Mouse (Mus musculus) MEL (cell line): ENCODE measurements at regions not wholly inside any gene's neighbourhood (a gene's known extent, or its start where the extent isn't known, plus 50 kb on each side); places are given as distances from the start of the nearest gene placed in this dataset.

Experiments used
- DNase-seq: peaks from one replicate; pipeline ENCODE4 v3.0.0; 2011; ENCODE audit warnings: low read depth, low spot score
- H3K27ac ChIP-seq: 2 replicates; pipeline ENCODE4 v1.5.1; 2012; ENCODE audit warnings: low read depth, mild to moderate bottlenecking, control low read depth, low read length, moderate library complexity; ENCODE audit not compliant: control insufficient read depth
- H3K27me3 ChIP-seq, 2 experiments: fragments of 150-350 bp in 1 of 2; sonication (generic) in 1 of 2; 2 replicates each; pipeline ENCODE4 v1.6.1; 2012; ENCODE audit warnings: low read length in 2 of 2, mild to moderate bottlenecking in 2 of 2, improper control_type of control experiment in 1 of 2, moderate library complexity in 1 of 2; ENCODE audit not compliant: insufficient read depth in 2 of 2, control insufficient read depth in 1 of 2
- H3K36me3 ChIP-seq, 2 experiments: 2 replicates each; pipeline ENCODE4 v1.6.1; 2012 to 2014; ENCODE audit warnings: low read length in 2 of 2, improper control_type of control experiment in 1 of 2, inconsistent platforms in 1 of 2, mild to moderate bottlenecking in 1 of 2; ENCODE audit not compliant: insufficient read depth in 2 of 2, control insufficient read depth in 1 of 2
- H3K4me1 ChIP-seq, 2 experiments: fragments of 150-350 bp in 1 of 2; sonication (generic) in 1 of 2; 2 replicates each; pipeline ENCODE4 v1.6.1; 2012; ENCODE audit warnings: low read length in 2 of 2, improper control_type of control experiment in 1 of 2, mild to moderate bottlenecking in 1 of 2; ENCODE audit not compliant: insufficient read depth in 2 of 2, control insufficient read depth in 1 of 2
- H3K4me3 ChIP-seq, 2 experiments: fragments of 150-350 bp in 1 of 2; sonication (generic) in 1 of 2; 2 replicates each; pipeline ENCODE4 v1.5.1; 2012; ENCODE audit warnings: low read depth in 2 of 2, low read length in 2 of 2, mild to moderate bottlenecking in 2 of 2, moderate library complexity in 2 of 2, control low read depth in 1 of 2, improper control_type of control experiment in 1 of 2; ENCODE audit not compliant: control insufficient read depth in 1 of 2, insufficient read depth in 1 of 2
- H3K79me2 ChIP-seq: 2 replicates; pipeline ENCODE4 v1.6.1; 2012; ENCODE audit warnings: mild to moderate bottlenecking, low read length, moderate library complexity; ENCODE audit not compliant: control insufficient read depth, poor library complexity, insufficient read depth
- H3K9ac ChIP-seq: 2 replicates; pipeline ENCODE4 v1.6.1; 2012; ENCODE audit warnings: low read depth, mild to moderate bottlenecking, control low read depth, low read length, moderate library complexity; ENCODE audit not compliant: control insufficient read depth, poor library complexity, severe bottlenecking
- H3K9me3 ChIP-seq: fragments of 150-350 bp; sonication (generic); replicated peaks from 2 replicates; pipeline ENCODE4 v1.6.1; 2012; ENCODE audit warnings: mild to moderate bottlenecking, low read length, improper control_type of control experiment, moderate library complexity; ENCODE audit not compliant: insufficient read depth
- CHD1 ChIP-seq: IDR thresholded peaks from 2 replicates; pipeline ENCODE4 v1.6.1; 2012; ENCODE audit warnings: low read depth, mild to moderate bottlenecking, inconsistent platforms, low read length, improper control_type of control experiment
- CHD2 ChIP-seq: IDR thresholded peaks from 2 replicates; pipeline ENCODE4 v1.6.1; 2011; ENCODE audit warnings: low read length, improper control_type of control experiment
- CTCF ChIP-seq, 3 experiments: IDR thresholded peaks in 2 of 3; conservative IDR thresholded peaks in 1 of 3; 2 replicates each; pipeline ENCODE4 v1.5.1; 2011 to 2012; ENCODE audit warnings: low read length in 3 of 3, low read depth in 2 of 3, mild to moderate bottlenecking in 2 of 3, improper control_type of control experiment in 1 of 3, inconsistent platforms in 1 of 3, mixed read lengths in 1 of 3, moderate library complexity in 1 of 3; ENCODE audit not compliant: control insufficient read depth in 1 of 3, insufficient read depth in 1 of 3, poor library complexity in 1 of 3, severe bottlenecking in 1 of 3
- ELF1 ChIP-seq: IDR thresholded peaks from 2 replicates; pipeline ENCODE4 v1.6.1; 2014; ENCODE audit warnings: low read depth, mild to moderate bottlenecking, inconsistent platforms, low read length, improper control_type of control experiment, moderate library complexity
- JUND ChIP-seq: IDR thresholded peaks from 2 replicates; pipeline ENCODE4 v1.6.1; 2011; ENCODE audit warnings: low read depth, mild to moderate bottlenecking, improper control_type of control experiment, low read length
- KAT2A ChIP-seq: conservative IDR thresholded peaks from 2 replicates; pipeline ENCODE4 v1.6.1; 2012; ENCODE audit warnings: low read depth, low read length, improper control_type of control experiment, inconsistent platforms
- MAX ChIP-seq: IDR thresholded peaks from 2 replicates; pipeline ENCODE4 v1.6.1; 2011; ENCODE audit warnings: low read length, improper control_type of control experiment
- MAZ ChIP-seq: IDR thresholded peaks from 2 replicates; pipeline ENCODE4 v1.6.1; 2012; ENCODE audit warnings: low read depth, mild to moderate bottlenecking, inconsistent platforms, low read length, improper control_type of control experiment
- MXI1 ChIP-seq: IDR thresholded peaks from 2 replicates; pipeline ENCODE4 v1.6.1; 2011; ENCODE audit warnings: mild to moderate bottlenecking, low read depth, low read length, improper control_type of control experiment
- POLR2A ChIP-seq, 2 experiments: IDR thresholded peaks; 2 replicates each; pipeline ENCODE4 v1.6.1; 2011 to 2012; ENCODE audit warnings: low read length in 2 of 2, mild to moderate bottlenecking in 2 of 2, control low read depth in 1 of 2, improper control_type of control experiment in 1 of 2, low read depth in 1 of 2, moderate library complexity in 1 of 2; ENCODE audit not compliant: control insufficient read depth in 1 of 2, insufficient read depth in 1 of 2, poor library complexity in 1 of 2
- RAD21 ChIP-seq: IDR thresholded peaks from 2 replicates; pipeline ENCODE4 v1.6.1; 2011; ENCODE audit warnings: mild to moderate bottlenecking, low read depth, low read length, improper control_type of control experiment
- RCOR1 ChIP-seq: IDR thresholded peaks from 2 replicates; pipeline ENCODE4 v1.6.1; 2012; ENCODE audit warnings: low read depth, mild to moderate bottlenecking, inconsistent platforms, low read length, improper control_type of control experiment
- SIN3A ChIP-seq: IDR thresholded peaks from 2 replicates; pipeline ENCODE4 v1.6.1; 2012; ENCODE audit warnings: low read length, improper control_type of control experiment, inconsistent platforms
- SMC3 ChIP-seq: IDR thresholded peaks from 2 replicates; pipeline ENCODE4 v1.6.1; 2011; ENCODE audit warnings: low read depth, low read length, improper control_type of control experiment
- TAL1 ChIP-seq: IDR thresholded peaks from 2 replicates; pipeline ENCODE4 v1.6.1; 2012; ENCODE audit warnings: mild to moderate bottlenecking, inconsistent platforms, low read length, moderate library complexity, mixed read lengths
- USF1 ChIP-seq: IDR thresholded peaks from 2 replicates; pipeline ENCODE4 v1.6.1; 2014; ENCODE audit warnings: low read depth, mild to moderate bottlenecking, inconsistent platforms, low read length, improper control_type of control experiment, moderate library complexity
- ZKSCAN1 ChIP-seq: IDR thresholded peaks from 2 replicates; pipeline ENCODE4 v1.6.1; 2012; ENCODE audit warnings: low read depth, mild to moderate bottlenecking, inconsistent platforms, low read length, improper control_type of control experiment, moderate library complexity
- ZMIZ1 ChIP-seq: IDR thresholded peaks from 2 replicates; pipeline ENCODE4 v1.6.1; 2012; ENCODE audit warnings: low read depth, mild to moderate bottlenecking, inconsistent platforms, low read length, improper control_type of control experiment, moderate library complexity

DNA sequence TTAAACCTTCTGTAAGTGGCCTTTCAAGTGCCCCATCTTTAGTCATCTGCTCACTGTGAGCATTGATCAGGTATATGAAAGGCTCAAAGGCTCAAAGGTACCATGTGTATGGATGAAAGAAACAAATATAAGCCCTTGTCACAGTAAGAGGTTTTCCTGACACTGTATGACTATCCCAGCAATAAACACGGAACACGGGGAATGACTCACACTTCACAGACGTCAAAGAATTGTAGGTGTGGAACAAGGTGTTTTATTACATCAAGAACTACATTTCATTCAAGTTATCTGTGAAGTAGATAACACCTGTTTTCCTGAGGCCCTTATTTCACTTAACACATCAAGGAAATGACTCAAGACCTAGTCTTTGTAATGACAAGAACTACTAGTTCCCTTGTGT, 678.3 kb downstream of the Slc16a7 start:
- Histone ChIP-seq H3K27ac (no peak overlapping the region), H3K9me3 (no peaks in the 10 kb centered on the region), H3K4me1 (no peaks in the 10 kb centered on the region), H3K9ac (no peak overlapping the region), H3K4me3 (no peak overlapping the region), H3K36me3 (no peaks in the 10 kb centered on the region), H3K27me3 (no peaks in the 10 kb centered on the region), H3K79me2 (no peaks in the 10 kb centered on the region)
- DNase-seq = no peak
- TF ChIP-seq CHD2 (no peak), RAD21 (no peak), ZMIZ1 (no peak), ZKSCAN1 (no peak), CHD1 (no peak), JUND (no peak), MAZ (no peak)

DNA sequence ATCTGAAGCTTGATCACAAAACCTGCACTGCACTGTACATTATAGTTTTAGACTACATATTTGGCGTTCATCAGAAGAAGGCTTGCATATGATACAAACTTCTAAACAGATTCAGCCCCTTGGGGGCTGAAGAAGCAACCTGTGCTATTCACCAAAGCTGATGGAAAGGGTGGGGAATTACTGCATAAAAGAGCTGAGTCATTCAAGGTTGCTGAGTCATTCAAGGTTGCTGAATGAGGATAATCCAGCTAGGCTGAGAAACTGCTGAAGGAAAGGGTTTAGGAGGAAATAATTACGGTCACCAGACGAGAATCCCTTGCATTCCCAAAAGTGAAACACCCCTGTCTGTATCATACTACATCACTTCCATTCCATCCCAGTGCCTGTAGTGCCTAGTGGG, 679.4 kb downstream of the Slc16a7 start:
- Histone ChIP-seq H3K9ac (no peak overlapping the region), H3K4me1 (no peaks in the 10 kb centered on the region), H3K9me3 (no peaks in the 10 kb centered on the region), H3K36me3 (no peaks in the 10 kb centered on the region), H3K79me2 (no peaks in the 10 kb centered on the region), H3K27ac (no peak overlapping the region), H3K4me3 (no peak overlapping the region), H3K27me3 (no peaks in the 10 kb centered on the region)
- TF ChIP-seq TAL1 (no peak), CTCF (IDR thresholded peaks at IDR 0.05 in 2 of 3, conservative IDR thresholded peaks at IDR 0.05 in 1 of 3; ENCODE audit: control insufficient read depth in 1 of 3, insufficient read depth in 1 of 3, low read depth in 2 of 3, low read length in 3 of 3, poor library complexity in 1 of 3, severe bottlenecking in 1 of 3) (no peak), POLR2A (IDR thresholded peaks at IDR 0.05; ENCODE audit: control insufficient read depth in 1 of 2, insufficient read depth in 1 of 2, low read depth in 1 of 2, low read length in 2 of 2, poor library complexity in 1 of 2) (no peak), CHD2 (no peak), MXI1 (no peak), USF1 (no peak), ELF1 (no peak), SMC3 (no peak), JUND (no peak), MAZ (no peak), RCOR1 (no peak), SIN3A (no peak), MAX (no peak), KAT2A (no peak)
- DNase-seq = peak; percentile 18
